Mouse (Mus musculus) liver, embryonic 12.5 days (tissue): Measurements from ENCODE around the gene Zfyve1. TPM values are rescaled to one million over a fixed set of nuclear protein-coding genes. Genes with fewer than 3 reads are reported as not detected.
"Not testable (repeated sequence)": the region's sequence is repeated elsewhere in the genome, so short reads cannot be mapped to it uniquely, and the experiment has no call there.

ENCODE experiments used
- ATAC-seq: fragments of 200-750 bp; cut with Nextera tagmentation; 2 replicates; pipeline ENCODE4 v1.8.0; 2017; ENCODE audit warnings: moderate number of reproducible peaks, mild to moderate bottlenecking, moderate library complexity
- H3K27ac ChIP-seq: fragments of 300-500 bp; sonication (generic); 2 replicates; pipeline ENCODE4 v1.5.1; 2016; ENCODE audit warnings: mild to moderate bottlenecking
- H3K27me3 ChIP-seq: fragments of 300-500 bp; sonication (generic); replicated peaks from 2 replicates; pipeline ENCODE4 v1.6.1; 2016; ENCODE audit warnings: mild to moderate bottlenecking, moderate library complexity
- H3K36me3 ChIP-seq: fragments of 300-500 bp; sonication (generic); 2 replicates; pipeline ENCODE4 v1.6.1; 2016; ENCODE audit warnings: mild to moderate bottlenecking, moderate library complexity
- H3K4me1 ChIP-seq: fragments of 300-500 bp; sonication (generic); 2 replicates; pipeline ENCODE4 v1.6.1; 2016
- H3K4me2 ChIP-seq: fragments of 300-500 bp; sonication (generic); 2 replicates; pipeline ENCODE4 v1.6.1; 2016; ENCODE audit warnings: mild to moderate bottlenecking, moderate library complexity
- H3K4me3 ChIP-seq: fragments of 300-500 bp; sonication (generic); 2 replicates; pipeline ENCODE4 v1.5.1; 2016; ENCODE audit warnings: mild to moderate bottlenecking, moderate library complexity
- H3K9ac ChIP-seq: fragments of 300-500 bp; sonication (generic); 2 replicates; pipeline ENCODE4 v1.6.1; 2016; ENCODE audit warnings: mild to moderate bottlenecking, moderate library complexity
- H3K9me3 ChIP-seq: fragments of 300-500 bp; sonication (generic); replicated peaks from 2 replicates; pipeline ENCODE4 v1.6.1; 2016; ENCODE audit warnings: mild to moderate bottlenecking, moderate library complexity
- WGBS: fragments of 180-500 bp; shearing (Covaris S2); methylation state at CpG from one replicate; pipeline ENCODE4 v1.1.7; 2016; ENCODE audit not compliant: insufficient replicate concordance; 5-methylcytosine and 5-hydroxymethylcytosine counted together
- polyA plus RNA-seq: library from polyadenylated mRNA; unstranded; fragments of >200 nt; fragmentation: Nextera tagmentation; extraction: Ambion mirVana; gene quantifications from 2 replicates; pipeline ENCODE4 v1.2.1, GENCODE M21; 2016

Zfyve1 gene
- polyA plus RNA-seq, 1 experiment from 2014 or later: 8.2 TPM

- 79% methylated on average over 2 of the region's 2 CpGs for WGBS
Measured at GRCm38 (mm10) chr12:83606411-83606810, 9.4 kb upstream of the Zfyve1 start.

GRCm38 (mm10) chr12:83602285-83602684, 5.3 kb upstream of the Zfyve1 start:
- ATAC-seq: peak; percentile 59
- H3K27ac ChIP-seq: no peak overlapping the region

More at GRCm38 (mm10) chr12:83606411-83606810, 9.4 kb upstream of the Zfyve1 start:
- H3K4me1 ChIP-seq: peaks cover 20% of the 10 kb centered on the region
- H3K27me3 ChIP-seq, H3K9ac ChIP-seq, ATAC-seq, H3K4me3 ChIP-seq, H3K9me3 ChIP-seq, H3K27ac ChIP-seq, H3K4me2 ChIP-seq, H3K36me3 ChIP-seq: not testable (repeated sequence)

GRCm38 (mm10) chr12:83597881-83598280, 859 bp upstream of the Zfyve1 start:
- Histone ChIP-seq H3K36me3 (peaks cover 21% of the 10 kb centered on the region), H3K4me1 (peaks cover 37% of the 10 kb centered on the region), H3K27ac (no peak overlapping the region), H3K4me3 (no peak overlapping the region), H3K27me3 (no peaks in the 10 kb centered on the region), H3K9me3 (no peaks in the 10 kb centered on the region), H3K9ac (no peak overlapping the region), H3K4me2 (peak overlapping the region; percentile 13; the same call in 1 of the 2 replicates)
- no peak for ATAC-seq
- 74% methylated on average over 2 of the region's 2 CpGs for WGBS

More at GRCm38 (mm10) chr12:83602285-83602684, 5.3 kb upstream of the Zfyve1 start:
- Histone ChIP-seq H3K27me3 (no peaks in the 10 kb centered on the region), H3K9me3 (no peaks in the 10 kb centered on the region), H3K4me3 (no peak overlapping the region), H3K4me2 (no peak overlapping the region), H3K9ac (no peak overlapping the region), H3K36me3 (no peaks in the 10 kb centered on the region), H3K4me1 (peaks cover 20% of the 10 kb centered on the region)
- 59% methylated on average over 5 of the region's 5 CpGs for WGBS

GRCm38 (mm10) chr12:83596191-83596954, 649 bp downstream of the Zfyve1 start:
- Histone ChIP-seq H3K4me3 (peak overlapping the region; percentile 88), H3K9ac (peak overlapping the region; percentile 95), H3K27me3 (no peaks in the 10 kb centered on the region), H3K36me3 (peaks cover 26% of the 10 kb centered on the region), H3K9me3 (no peaks in the 10 kb centered on the region), H3K4me1 (peaks cover 29% of the 10 kb centered on the region), H3K27ac (peak overlapping the region; percentile 89), H3K4me2 (peak overlapping the region; percentile 78)
- ATAC-seq: no peak
- WGBS: 10% methylated on average over 19 of the region's 20 CpGs

GRCm38 (mm10) chr12:83594454-83595040, 2.5 kb downstream of the Zfyve1 start:
- peaks cover 40% of the 10 kb centered on the region for H3K36me3 ChIP-seq

GRCm38 (mm10) chr12:83591754-83592501, 5.1 kb downstream of the Zfyve1 start:
- ATAC-seq: no peak
- Histone ChIP-seq H3K4me1 (peaks cover 32% of the 10 kb centered on the region), H3K27ac (no peak overlapping the region), H3K4me3 (no peak overlapping the region), H3K9ac (no peak overlapping the region), H3K36me3 (peaks cover 66% of the 10 kb centered on the region), H3K9me3 (no peaks in the 10 kb centered on the region), H3K27me3 (no peaks in the 10 kb centered on the region), H3K4me2 (no peak overlapping the region)
- 81% methylated on average over 8 of the region's 8 CpGs for WGBS

More at GRCm38 (mm10) chr12:83594454-83595040, 2.5 kb downstream of the Zfyve1 start:
- no peak overlapping the region for H3K27ac ChIP-seq
- 82% methylated on average over 9 of the region's 9 CpGs for WGBS
- no peak for ATAC-seq
- no peak overlapping the region for H3K4me3 ChIP-seq
- peaks cover 32% of the 10 kb centered on the region for H3K4me1 ChIP-seq
- H3K27me3 ChIP-seq: no peaks in the 10 kb centered on the region
- H3K9me3 ChIP-seq: no peaks in the 10 kb centered on the region
- H3K9ac ChIP-seq: no peak overlapping the region
- no peak overlapping the region for H3K4me2 ChIP-seq

- Histone ChIP-seq H3K9me3 (no peaks in the 10 kb centered on the region), H3K4me2 (no peak overlapping the region), H3K27ac (no peak overlapping the region), H3K27me3 (no peaks in the 10 kb centered on the region), H3K9ac (no peak overlapping the region), H3K4me1 (peaks cover 6% of the 10 kb centered on the region), H3K36me3 (peaks cover 61% of the 10 kb centered on the region), H3K4me3 (no peak overlapping the region)
- 87% methylated on average over 5 of the region's 5 CpGs for WGBS
- no peak for ATAC-seq
Measured at GRCm38 (mm10) chr12:83586628-83587027, 10.4 kb downstream of the Zfyve1 start.

- Histone ChIP-seq H3K36me3 (peaks cover 26% of the 10 kb centered on the region), H3K4me1 (peaks cover 36% of the 10 kb centered on the region), H3K27me3 (no peaks in the 10 kb centered on the region), H3K9me3 (no peaks in the 10 kb centered on the region), H3K4me2 (no peak overlapping the region), H3K27ac (no peak overlapping the region), H3K9ac (no peak overlapping the region), H3K4me3 (no peak overlapping the region)
- WGBS: 80% methylated on average over 4 of the region's 4 CpGs
- no peak for ATAC-seq
Measured at GRCm38 (mm10) chr12:83582747-83583146, 14.3 kb downstream of the Zfyve1 start.

- Histone ChIP-seq H3K36me3 (peaks cover 24% of the 10 kb centered on the region), H3K4me2 (no peak overlapping the region), H3K4me3 (no peak overlapping the region), H3K9me3 (no peaks in the 10 kb centered on the region), H3K27me3 (no peaks in the 10 kb centered on the region), H3K9ac (no peak overlapping the region), H3K27ac (peak overlapping the region; percentile 43; the same call in 1 of the 2 replicates), H3K4me1 (peaks cover 43% of the 10 kb centered on the region)
- ATAC-seq: no peak
- WGBS: 69% methylated on average over 4 of the region's 4 CpGs
Measured at GRCm38 (mm10) chr12:83582106-83582505, 14.9 kb downstream of the Zfyve1 start.

GRCm38 (mm10) chr12:83580283-83580682, 16.7 kb downstream of the Zfyve1 start:
- H3K9me3 ChIP-seq: no peaks in the 10 kb centered on the region
- 86% methylated on average over 3 of the region's 3 CpGs for WGBS
- no peak for ATAC-seq
- H3K27me3 ChIP-seq: no peaks in the 10 kb centered on the region
- H3K9ac ChIP-seq: peak overlapping the region; percentile 29
- peak overlapping the region; percentile 29; the same call in 1 of the 2 replicates for H3K4me2 ChIP-seq
- H3K27ac ChIP-seq: peak overlapping the region; percentile 96
- H3K36me3 ChIP-seq: peaks cover 33% of the 10 kb centered on the region
- H3K4me1 ChIP-seq: peaks cover 46% of the 10 kb centered on the region
- no peak overlapping the region for H3K4me3 ChIP-seq

- peaks cover 52% of the 10 kb centered on the region for H3K4me1 ChIP-seq
- no peaks in the 10 kb centered on the region for H3K9me3 ChIP-seq
- H3K27ac ChIP-seq: peak overlapping the region; percentile 96
- H3K4me2 ChIP-seq: peak overlapping the region; percentile 65
- H3K9ac ChIP-seq: peak overlapping the region; percentile 68
- peaks cover 42% of the 10 kb centered on the region for H3K36me3 ChIP-seq
- peak overlapping the region; percentile 29 for H3K4me3 ChIP-seq
- no peaks in the 10 kb centered on the region for H3K27me3 ChIP-seq
- peak; percentile 99 for ATAC-seq
- WGBS: 7% methylated on average over 3 of the region's 3 CpGs
Measured at GRCm38 (mm10) chr12:83578896-83579569, 18.0 kb downstream of the Zfyve1 start.
